Mouse (Mus musculus) CH12.LX (cell line): Measurements from ENCODE around the gene Myo18a.

Source experiments
- BHLHE40 ChIP-seq: IDR thresholded peaks from 2 replicates; pipeline ENCODE4 v1.6.1; 2011; ENCODE audit warnings: mild to moderate bottlenecking, low read depth, low read length, improper control_type of control experiment
- CHD2 ChIP-seq: IDR thresholded peaks from 2 replicates; pipeline ENCODE4 v1.6.1; 2011; ENCODE audit warnings: low read length, improper control_type of control experiment
- CTCF ChIP-seq, 2 experiments: IDR thresholded peaks in 1 of 2; conservative IDR thresholded peaks in 1 of 2; 2 replicates each; pipeline ENCODE4 v1.5.1; 2011 to 2012; ENCODE audit warnings: low read depth in 2 of 2, low read length in 2 of 2, improper control_type of control experiment in 1 of 2, inconsistent platforms in 1 of 2, mild to moderate bottlenecking in 1 of 2, moderate library complexity in 1 of 2
- EP300 ChIP-seq: IDR thresholded peaks from 2 replicates; pipeline ENCODE4 v1.6.1; 2011; ENCODE audit warnings: low read length, improper control_type of control experiment
- ETS1 ChIP-seq: conservative IDR thresholded peaks from 2 replicates; pipeline ENCODE4 v1.6.1; 2012; ENCODE audit warnings: low read depth, mild to moderate bottlenecking, inconsistent platforms, low read length, improper control_type of control experiment, moderate library complexity
- MAFK ChIP-seq: IDR thresholded peaks from 2 replicates; pipeline ENCODE4 v1.6.1; 2011; ENCODE audit warnings: low read length, improper control_type of control experiment; ENCODE audit not compliant: insufficient replicate concordance

GRCm38 (mm10) chr11:77843906-77844200 is 80.8 kb downstream of the Myo18a start:
- TF ChIP-seq CHD2 (0 out of 2 replicates have a peak, but pooled peaks have one; percentile 15), MAFK (no peak), EP300 (no peak), CTCF (conservative IDR thresholded peaks at IDR 0.05 in 1 of 2, IDR thresholded peaks at IDR 0.05 in 1 of 2; ENCODE audit: low read depth in 2 of 2, low read length in 2 of 2) (no peak), ETS1 (no peak), BHLHE40 (no peak)
